Mouse (Mus musculus): Measurements from ENCODE around the gene Phlda3. TPM values are rescaled to one million over a fixed set of nuclear protein-coding genes. Genes with fewer than 3 reads are reported as not detected.

The Phlda3 gene
- polyA plus RNA-seq, 1 experiment from 2014 or later: 22.8 TPM

DNA sequence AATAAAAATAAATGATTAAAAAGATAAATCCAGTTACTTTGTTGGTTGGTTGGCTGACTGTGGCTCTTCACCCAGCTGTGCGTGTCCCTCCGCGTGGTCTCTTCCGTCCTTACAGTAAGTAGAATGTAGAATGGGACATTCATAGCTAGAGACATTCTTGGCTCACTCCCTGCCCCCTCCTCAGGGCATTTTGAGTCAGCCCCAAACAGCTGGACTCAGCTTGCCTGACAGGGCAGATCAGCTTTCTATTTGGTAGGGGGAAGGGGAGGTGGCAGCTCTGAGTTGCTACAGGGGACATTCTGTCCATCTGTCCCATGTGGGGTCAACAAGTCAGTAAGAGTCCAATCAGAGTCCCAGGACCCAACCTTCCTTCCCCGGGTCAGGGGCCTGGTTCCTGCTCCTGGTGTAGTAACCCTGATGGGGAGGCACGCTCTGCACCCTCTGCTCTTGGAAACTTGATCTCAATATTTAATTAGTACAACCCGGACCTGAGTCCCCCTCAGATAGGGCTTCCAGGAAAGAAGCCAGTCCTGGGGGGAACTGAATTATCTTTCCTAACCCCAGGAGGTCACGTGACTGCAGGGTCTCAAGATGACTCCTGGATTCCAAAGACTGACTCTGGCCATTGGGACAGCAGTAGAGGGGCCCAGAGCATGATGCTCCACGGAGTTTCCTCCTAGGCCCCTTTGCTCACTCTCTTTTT lies 2.3 kb upstream of the Phlda3 start:
- peaks cover 47% of the 10 kb centered on the region for H3K27me3 ChIP-seq (ENCODE audit: low read depth, poor library complexity, severe bottlenecking)
- 82% methylated on average over 9 of the region's 9 CpGs for WGBS
- peaks cover 44% of the 10 kb centered on the region for H3K4me1 ChIP-seq
- H3K36me3 ChIP-seq: peaks cover 4% of the 10 kb centered on the region
- no peak for DNase-seq (ENCODE audit: low spot score)
- H3K9me3 ChIP-seq (replicated peaks): no peaks in the 10 kb centered on the region
- H3K27ac ChIP-seq (replicated peaks): no peak overlapping the region
- no peak overlapping the region for H3K4me3 ChIP-seq

- Histone ChIP-seq H3K4me1 (peaks cover 44% of the 10 kb centered on the region), H3K27me3 (ENCODE audit: low read depth, poor library complexity, severe bottlenecking) (peaks cover 52% of the 10 kb centered on the region), H3K9me3 (replicated peaks) (no peaks in the 10 kb centered on the region), H3K27ac (replicated peaks) (no peak overlapping the region), H3K4me3 (no peak overlapping the region), H3K36me3 (peaks cover 9% of the 10 kb centered on the region)
- 71% methylated on average over 2 of the region's 2 CpGs for WGBS
- no peak for DNase-seq (ENCODE audit: low spot score)
Measured at GRCm38 (mm10) chr1:135764206-135764528, 1.8 kb upstream of the Phlda3 start.

DNA sequence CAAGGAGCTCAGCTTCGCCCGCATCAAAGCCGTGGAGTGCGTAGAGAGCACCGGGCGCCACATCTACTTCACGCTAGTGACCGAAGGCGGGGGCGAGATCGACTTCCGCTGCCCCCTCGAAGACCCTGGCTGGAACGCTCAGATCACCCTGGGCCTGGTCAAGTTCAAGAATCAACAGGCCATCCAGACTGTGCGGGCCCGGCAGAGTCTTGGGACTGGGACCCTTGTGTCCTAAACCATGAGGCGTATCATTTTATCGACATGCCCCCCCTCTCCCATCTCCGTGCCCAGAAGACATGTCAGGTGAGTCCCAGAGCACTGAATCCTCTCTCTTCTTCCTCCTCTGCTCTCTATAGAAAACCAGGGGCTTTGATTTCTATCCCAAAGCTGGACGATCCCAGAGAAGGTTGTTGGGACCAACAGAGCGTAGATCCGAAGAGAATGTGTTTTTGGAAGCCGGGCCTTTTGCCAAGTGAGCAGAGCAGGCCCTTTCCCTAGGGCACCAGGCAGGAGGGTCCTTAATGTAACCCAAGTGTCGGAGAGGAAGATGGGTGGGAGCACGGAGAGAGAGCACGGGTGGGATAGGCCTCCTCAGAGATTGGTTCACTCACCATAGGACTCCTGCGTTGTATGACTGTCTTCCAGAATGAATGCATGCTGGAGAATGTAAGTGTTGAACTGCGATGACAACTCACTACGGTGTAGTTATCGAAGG lies 830 bp downstream of the Phlda3 start:
- Histone ChIP-seq H3K27me3 (ENCODE audit: low read depth, poor library complexity, severe bottlenecking) (peaks cover 71% of the 10 kb centered on the region), H3K4me1 (peaks cover 49% of the 10 kb centered on the region), H3K27ac (replicated peaks) (peak overlapping the region; percentile 93), H3K9me3 (replicated peaks) (no peaks in the 10 kb centered on the region), H3K36me3 (peaks cover 13% of the 10 kb centered on the region), H3K4me3 (peak overlapping the region; percentile 70)
- 33% methylated on average over 30 of the region's 30 CpGs for whole genome bisulfite sequencing
- no peak for DNase-seq (ENCODE audit: low spot score)

DNA sequence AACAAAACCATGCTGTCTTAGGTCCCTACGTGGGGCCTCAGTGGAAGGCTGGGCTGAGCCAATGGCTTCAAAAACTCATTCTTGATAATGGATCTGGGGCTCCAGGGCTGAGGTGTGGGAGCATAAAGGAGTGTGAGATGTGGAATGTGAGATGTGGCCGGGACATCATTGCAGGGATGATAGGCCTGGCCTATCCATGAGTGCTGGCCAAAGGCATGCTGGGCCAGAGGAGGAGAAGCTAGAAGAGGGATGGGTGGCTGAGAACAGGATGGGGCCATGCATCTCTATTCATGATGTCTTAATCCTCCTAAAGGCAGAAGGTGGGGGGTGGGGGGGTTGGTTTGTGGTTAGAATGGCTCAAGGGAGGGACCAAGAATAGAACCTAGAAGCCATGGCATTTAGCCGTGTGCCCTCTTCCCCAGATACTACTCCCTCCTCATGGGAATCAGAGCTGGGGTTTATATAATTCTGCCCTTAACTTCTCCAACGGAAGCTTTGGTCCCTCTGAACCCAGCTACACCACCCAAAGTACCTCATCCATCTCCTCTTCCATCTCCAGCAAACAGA lies 1.5 kb downstream of the Phlda3 start:
- 85% methylated on average over 4 of the region's 4 CpGs for WGBS
- Histone ChIP-seq H3K27ac (replicated peaks) (no peak overlapping the region), H3K4me3 (peak overlapping the region; percentile 70), H3K27me3 (ENCODE audit: low read depth, poor library complexity, severe bottlenecking) (peaks cover 71% of the 10 kb centered on the region), H3K36me3 (peaks cover 13% of the 10 kb centered on the region), H3K9me3 (replicated peaks) (no peaks in the 10 kb centered on the region), H3K4me1 (peaks cover 49% of the 10 kb centered on the region)
- DNase-seq (ENCODE audit: low spot score): no peak

DNA sequence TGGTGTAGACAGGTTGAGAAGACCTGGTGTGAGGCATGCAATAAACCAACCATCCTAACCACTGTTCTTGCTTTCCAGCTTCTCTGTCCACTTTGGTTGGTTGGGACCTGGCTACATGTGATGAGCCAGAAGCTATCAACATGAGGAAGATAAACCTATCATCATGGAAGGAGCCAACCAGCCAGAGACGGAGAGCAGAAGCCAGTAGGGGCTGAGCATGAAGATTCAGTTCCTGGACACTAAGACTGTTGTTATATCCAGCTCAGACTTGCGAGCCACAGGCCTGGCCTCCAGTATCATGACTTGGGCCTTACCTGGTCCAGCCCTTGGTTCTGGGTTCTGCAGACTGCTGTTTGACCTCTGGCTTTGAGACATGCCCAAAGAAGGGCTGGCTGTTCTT lies 2.5 kb downstream of the Phlda3 start:
- Histone ChIP-seq H3K4me1 (peaks cover 49% of the 10 kb centered on the region), H3K4me3 (no peak overlapping the region), H3K9me3 (replicated peaks) (no peaks in the 10 kb centered on the region), H3K27ac (replicated peaks) (no peak overlapping the region), H3K27me3 (ENCODE audit: low read depth, poor library complexity, severe bottlenecking) (peaks cover 71% of the 10 kb centered on the region), H3K36me3 (peaks cover 13% of the 10 kb centered on the region)
- no peak for DNase-seq (ENCODE audit: low spot score)
- WGBS: 93% methylated on average over 2 of the region's 2 CpGs

GRCm38 (mm10) chr1:135770237-135770636 lies 4.3 kb downstream of the Phlda3 start:
- Histone ChIP-seq H3K4me1 (peaks cover 40% of the 10 kb centered on the region), H3K9me3 (replicated peaks) (no peaks in the 10 kb centered on the region), H3K4me3 (no peak overlapping the region), H3K27ac (replicated peaks) (no peak overlapping the region), H3K27me3 (ENCODE audit: low read depth, poor library complexity, severe bottlenecking) (peaks cover 53% of the 10 kb centered on the region), H3K36me3 (peaks cover 13% of the 10 kb centered on the region)
- WGBS: 77% methylated on average over 7 of the region's 7 CpGs
- no peak for DNase-seq (ENCODE audit: low spot score)

GRCm38 (mm10) chr1:135770896-135771572 lies 5.1 kb downstream of the Phlda3 start:
- Histone ChIP-seq H3K9me3 (replicated peaks) (no peaks in the 10 kb centered on the region), H3K27ac (replicated peaks) (no peak overlapping the region), H3K36me3 (peaks cover 13% of the 10 kb centered on the region), H3K4me3 (no peak overlapping the region), H3K4me1 (peaks cover 32% of the 10 kb centered on the region), H3K27me3 (ENCODE audit: low read depth, poor library complexity, severe bottlenecking) (peaks cover 45% of the 10 kb centered on the region)
- WGBS: 74% methylated on average over 12 of the region's 12 CpGs
- no peak for DNase-seq (ENCODE audit: low spot score)

DNA sequence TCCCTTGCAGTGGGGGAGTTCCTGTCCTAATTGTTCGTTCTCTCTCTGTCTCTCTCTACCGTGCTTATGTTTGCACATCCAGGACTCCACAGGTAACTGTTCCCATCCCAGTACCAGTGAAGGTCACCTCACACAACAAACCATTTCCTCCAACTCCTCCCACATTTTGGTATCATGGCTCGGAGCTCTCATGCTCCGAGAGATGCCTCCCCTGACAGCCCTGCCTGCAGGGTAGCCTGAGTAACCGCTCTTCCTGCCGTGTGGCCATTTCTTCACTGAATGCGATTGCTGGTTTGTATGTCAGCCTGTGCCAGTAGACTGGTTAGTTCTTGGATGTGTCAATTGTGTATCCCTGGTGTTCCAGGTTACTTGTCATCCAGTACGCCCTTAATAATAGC lies 5.7 kb downstream of the Phlda3 start:
- 74% methylated on average over 8 of the region's 8 CpGs for WGBS
- Histone ChIP-seq H3K4me1 (peaks cover 27% of the 10 kb centered on the region), H3K27me3 (ENCODE audit: low read depth, poor library complexity, severe bottlenecking) (peaks cover 44% of the 10 kb centered on the region), H3K4me3 (no peak overlapping the region), H3K36me3 (peaks cover 13% of the 10 kb centered on the region), H3K27ac (replicated peaks) (no peak overlapping the region), H3K9me3 (replicated peaks) (no peaks in the 10 kb centered on the region)
- no peak for DNase-seq (ENCODE audit: low spot score)

DNA sequence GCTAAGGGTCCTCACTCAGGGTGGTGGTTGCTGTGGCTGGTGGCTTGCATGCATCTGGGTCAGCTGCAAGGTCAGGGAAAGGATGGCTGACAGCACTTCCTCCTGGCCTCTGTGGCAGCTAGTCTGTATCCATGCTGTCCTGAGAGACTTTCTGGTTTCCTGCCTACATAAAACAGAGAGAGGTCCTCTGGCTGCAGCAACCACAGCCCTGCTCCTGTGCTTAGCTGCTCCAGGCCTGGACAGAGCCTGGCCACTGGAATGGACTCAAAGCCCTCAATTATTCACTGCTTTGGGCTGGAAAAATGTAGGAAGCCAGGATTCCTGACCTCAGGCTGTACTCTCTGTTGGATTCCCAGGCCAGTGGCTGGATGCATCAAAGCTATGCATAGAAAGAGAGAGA lies 10.7 kb downstream of the Phlda3 start:
- no peak overlapping the region for H3K4me3 ChIP-seq
- no peaks in the 10 kb centered on the region for H3K36me3 ChIP-seq
- DNase-seq (ENCODE audit: low spot score): no peak
- H3K4me1 ChIP-seq: peaks cover 14% of the 10 kb centered on the region
- no peak overlapping the region for H3K27ac ChIP-seq (replicated peaks)
- H3K27me3 ChIP-seq (ENCODE audit: low read depth, poor library complexity, severe bottlenecking): peaks cover 38% of the 10 kb centered on the region
- no peaks in the 10 kb centered on the region for H3K9me3 ChIP-seq (replicated peaks)

DNA sequence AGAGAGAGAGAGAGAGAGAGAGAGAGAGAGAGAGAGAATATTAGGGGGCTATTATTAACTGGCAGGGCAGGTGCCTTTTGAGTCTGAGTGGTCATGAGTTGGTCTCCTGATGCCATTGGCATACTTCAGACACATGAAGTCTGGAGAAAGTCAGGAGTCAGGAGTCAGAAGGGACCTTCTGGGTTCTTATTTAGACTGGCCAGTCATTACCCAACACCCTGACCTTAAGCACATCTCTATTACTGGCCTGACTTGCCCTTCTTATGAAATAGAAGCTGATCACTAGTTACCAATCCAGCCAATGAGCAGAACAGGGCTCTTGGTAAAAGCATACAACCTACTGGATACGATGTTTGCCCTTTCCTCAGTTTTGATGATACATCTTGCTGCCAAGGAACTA lies 11.1 kb downstream of the Phlda3 start:
- Histone ChIP-seq H3K36me3 (no peaks in the 10 kb centered on the region), H3K4me1 (peaks cover 14% of the 10 kb centered on the region), H3K27me3 (ENCODE audit: low read depth, poor library complexity, severe bottlenecking) (peaks cover 38% of the 10 kb centered on the region), H3K4me3 (no peak overlapping the region), H3K27ac (replicated peaks) (no peak overlapping the region), H3K9me3 (replicated peaks) (no peaks in the 10 kb centered on the region)
- WGBS: 93% methylated on average over 1 of the region's 1 CpGs
- no peak for DNase-seq (ENCODE audit: low spot score)

GRCm38 (mm10) chr1:135778780-135779535 lies 13.0 kb downstream of the Phlda3 start, which contains the start of gene Tnni1:
Gene Tnni1 (plus strand): TSS chr1:135779434.
- no peak within 1 kb of the TSS for H3K4me3 ChIP-seq
- peaks cover 30% of the 10 kb centered on the region for H3K4me1 ChIP-seq
- no peaks in the 10 kb centered on the region for H3K9me3 ChIP-seq (replicated peaks)
- peak within 1 kb of the TSS; percentile 28 for H3K27ac ChIP-seq (replicated peaks)
- 35% methylated on average over 22 of the region's 22 CpGs for WGBS
- no peaks in the 10 kb centered on the region for H3K36me3 ChIP-seq
- no peak for DNase-seq (ENCODE audit: low spot score)
- H3K27me3 ChIP-seq (ENCODE audit: low read depth, poor library complexity, severe bottlenecking): peaks cover 38% of the 10 kb centered on the region

DNA sequence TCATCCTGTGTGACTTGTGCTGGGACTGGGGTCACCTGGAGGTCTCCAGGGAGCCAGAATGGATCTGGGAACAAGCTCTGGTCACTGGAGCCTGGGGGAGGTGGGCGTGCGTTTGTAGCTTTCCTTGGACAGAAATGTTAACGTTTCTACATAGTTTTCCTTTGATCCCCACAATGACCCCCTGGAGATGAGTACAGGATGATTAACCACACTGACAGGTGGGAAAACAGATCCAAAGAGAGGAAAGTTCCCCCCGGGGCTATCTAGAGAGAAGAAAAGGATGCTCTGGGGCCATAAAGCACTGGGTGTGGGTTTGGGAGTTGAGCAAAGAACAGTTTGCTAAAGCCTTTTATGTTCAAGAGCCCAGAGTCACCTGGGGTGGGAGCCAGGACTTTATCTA lies 14.7 kb downstream of the Phlda3 start:
- no peak for DNase-seq (ENCODE audit: low spot score)
- 71% methylated on average over 4 of the region's 4 CpGs for WGBS
- Histone ChIP-seq H3K4me1 (peaks cover 30% of the 10 kb centered on the region), H3K9me3 (replicated peaks) (no peaks in the 10 kb centered on the region), H3K27me3 (ENCODE audit: low read depth, poor library complexity, severe bottlenecking) (peaks cover 38% of the 10 kb centered on the region), H3K27ac (replicated peaks) (0 out of 2 replicates have a peak overlapping the region, but pooled peaks have one; percentile 10), H3K4me3 (no peak overlapping the region), H3K36me3 (no peaks in the 10 kb centered on the region)

All from midbrain, embryonic 10.5 days (tissue).